Mouse (Mus musculus): ENCODE measurements at regions not wholly inside any gene's neighbourhood (a gene's known extent, or its start where the extent isn't known, plus 50 kb on each side); places are given as distances from the start of the nearest gene placed in this dataset.

GRCm38 (mm10) chr2:173930606-173931177 lies 145.4 kb upstream of the Stx16 start:
- no peak for DNase-seq (ENCODE audit: low spot score in 2 of 2)
- intact Hi-C loops (cut with DNase I) = no loop called here

- DNase-seq (ENCODE audit: low spot score in 2 of 2) = no peak
- intact Hi-C loops (cut with DNase I) = no loop called here
Observed at GRCm38 (mm10) chr2:173935706-173936105, 140.4 kb upstream of the Stx16 start.

DNA sequence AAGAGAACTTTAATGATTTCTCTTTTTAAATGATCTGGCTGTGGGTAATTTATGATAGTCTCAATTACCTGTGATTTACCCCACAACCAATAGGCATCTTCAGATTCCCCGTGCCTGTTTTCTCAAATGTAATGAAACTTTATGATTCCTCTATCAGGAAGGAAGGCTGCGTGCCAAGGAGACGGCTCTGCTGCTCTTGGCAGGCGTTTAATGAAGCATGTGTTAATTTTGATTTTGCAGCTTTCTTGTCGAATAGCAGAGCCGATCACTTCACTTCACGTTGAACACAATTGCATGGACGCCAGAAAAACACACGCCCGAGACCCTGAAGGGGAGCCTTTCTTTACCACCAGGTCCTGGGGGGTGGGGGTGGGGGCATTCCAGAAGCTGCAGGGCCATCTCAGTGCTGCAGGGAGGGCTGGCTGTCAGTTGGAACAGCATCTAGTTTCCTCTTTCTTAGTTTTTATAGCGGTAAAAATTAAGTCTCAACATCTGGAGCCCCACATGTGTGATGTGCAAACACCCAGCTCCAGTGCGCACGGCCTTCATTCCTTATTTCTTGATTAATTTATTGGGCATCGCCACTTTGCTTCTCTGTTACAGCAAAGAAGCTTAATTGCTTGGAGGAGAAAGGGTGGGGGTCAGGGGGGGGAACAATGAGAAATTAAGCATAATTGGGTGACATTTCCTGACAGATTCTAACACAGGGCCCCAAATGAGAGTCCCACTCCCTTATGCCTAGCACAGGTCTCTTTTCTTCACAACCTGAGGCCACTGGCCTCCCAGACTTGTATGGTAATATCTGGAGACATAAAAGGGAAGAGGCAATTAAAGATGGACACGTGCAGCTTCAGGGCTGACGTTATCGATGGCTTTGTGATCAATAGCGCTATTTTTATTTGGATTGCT lies 138.3 kb upstream of the Stx16 start:
- no peak for DNase-seq (ENCODE audit: low spot score in 2 of 2)
- intact Hi-C loops (cut with DNase I) = no loop called here

GRCm38 (mm10) chr2:173938440-173938787 lies 137.7 kb upstream of the Stx16 start:
- no peak for DNase-seq (ENCODE audit: low spot score in 2 of 2)
- intact Hi-C loops (cut with DNase I) = no loop called here

DNA sequence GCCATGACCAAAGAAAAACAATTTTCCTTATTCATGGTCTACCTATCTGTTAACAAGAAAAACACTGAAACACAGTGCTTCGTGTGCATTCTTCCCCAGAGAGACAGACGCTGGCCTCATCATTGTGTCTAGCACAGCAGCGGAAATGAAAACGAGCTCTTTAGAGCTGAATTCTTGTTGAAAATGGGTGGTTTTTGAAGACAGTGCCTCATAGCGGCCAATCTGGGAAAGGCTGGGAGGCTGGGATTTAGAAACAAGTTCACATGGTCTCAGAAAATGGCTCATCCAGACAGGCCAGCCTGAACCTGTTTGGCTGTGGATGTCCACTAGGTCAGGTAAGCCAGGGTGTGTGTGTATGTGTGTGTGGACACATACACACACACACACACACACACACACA lies 130.7 kb upstream of the Stx16 start:
- intact Hi-C loops (cut with DNase I) = no loop called here
- no peak for DNase-seq (ENCODE audit: low spot score in 2 of 2)

DNA sequence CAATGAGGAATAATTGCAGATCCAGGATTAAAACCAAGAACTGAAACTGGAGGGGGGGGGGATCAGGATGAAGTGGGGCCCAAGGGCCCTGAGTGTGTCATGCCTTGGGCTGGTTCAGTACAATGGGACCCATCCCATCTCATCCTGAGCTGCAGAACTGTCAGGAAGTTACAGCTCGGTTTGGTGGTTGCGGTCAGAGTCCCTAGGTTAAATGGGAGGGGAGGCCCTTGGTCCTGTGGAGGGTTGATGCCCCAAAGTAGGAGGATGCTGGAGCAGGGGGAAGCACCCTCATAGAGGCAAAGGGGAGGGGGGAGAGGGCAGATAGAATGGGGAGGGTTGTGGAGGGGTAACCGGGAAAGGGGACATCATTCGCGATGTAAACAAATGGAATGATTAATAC lies 127.5 kb upstream of the Stx16 start:
- DNase-seq (ENCODE audit: low spot score in 2 of 2) = no peak
- intact Hi-C loops (cut with DNase I) = no loop called here

GRCm38 (mm10) chr2:173950164-173950891 lies 125.8 kb upstream of the Stx16 start:
- no peak for DNase-seq (ENCODE audit: low spot score in 2 of 2)
- intact Hi-C loops (cut with DNase I) = no loop called here

DNA sequence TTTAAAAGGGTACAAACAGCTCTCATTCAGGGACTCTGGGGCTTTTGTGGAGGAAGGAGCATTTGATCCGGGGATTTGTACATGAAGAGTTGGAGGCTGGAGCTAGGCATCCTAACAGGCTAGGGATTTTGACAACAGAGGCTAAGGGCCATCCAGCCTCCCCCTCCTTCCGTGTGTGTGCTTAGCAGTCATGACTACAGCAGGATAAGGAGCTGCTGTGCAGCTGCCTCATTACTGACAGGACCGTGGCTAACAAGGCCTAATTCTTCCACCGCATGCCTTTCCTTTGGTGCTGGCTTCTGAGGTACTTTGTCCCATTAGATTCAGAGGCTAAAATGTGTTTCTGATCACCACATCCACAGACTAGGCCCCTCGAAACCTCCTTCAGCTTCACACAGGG lies 110.0 kb upstream of the Stx16 start:
- intact Hi-C loops (cut with DNase I) = no loop called here
- no peak for DNase-seq (ENCODE audit: low spot score in 2 of 2)

DNA sequence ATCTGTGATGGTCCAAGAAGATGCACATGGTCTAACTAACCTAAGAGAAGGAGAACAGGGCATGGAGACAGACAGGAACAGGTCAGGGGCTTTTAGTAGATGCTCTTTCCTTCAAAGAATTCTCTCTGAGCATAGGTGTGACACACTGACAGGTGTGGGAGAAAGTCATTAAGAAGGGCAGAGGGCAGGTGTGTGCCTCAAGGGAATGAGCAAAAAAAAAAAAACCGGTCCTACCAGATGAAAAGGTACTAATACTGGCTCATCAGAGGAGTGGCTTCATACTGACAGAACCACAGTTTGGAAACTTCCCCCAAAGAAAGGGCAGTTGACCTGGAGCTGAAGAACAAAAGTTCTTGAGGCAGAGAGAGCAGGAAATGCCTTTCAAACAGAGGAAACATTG lies 105.3 kb upstream of the Stx16 start:
- intact Hi-C loops (cut with DNase I) = no loop called here
- no peak for DNase-seq (ENCODE audit: low spot score in 2 of 2)

DNA sequence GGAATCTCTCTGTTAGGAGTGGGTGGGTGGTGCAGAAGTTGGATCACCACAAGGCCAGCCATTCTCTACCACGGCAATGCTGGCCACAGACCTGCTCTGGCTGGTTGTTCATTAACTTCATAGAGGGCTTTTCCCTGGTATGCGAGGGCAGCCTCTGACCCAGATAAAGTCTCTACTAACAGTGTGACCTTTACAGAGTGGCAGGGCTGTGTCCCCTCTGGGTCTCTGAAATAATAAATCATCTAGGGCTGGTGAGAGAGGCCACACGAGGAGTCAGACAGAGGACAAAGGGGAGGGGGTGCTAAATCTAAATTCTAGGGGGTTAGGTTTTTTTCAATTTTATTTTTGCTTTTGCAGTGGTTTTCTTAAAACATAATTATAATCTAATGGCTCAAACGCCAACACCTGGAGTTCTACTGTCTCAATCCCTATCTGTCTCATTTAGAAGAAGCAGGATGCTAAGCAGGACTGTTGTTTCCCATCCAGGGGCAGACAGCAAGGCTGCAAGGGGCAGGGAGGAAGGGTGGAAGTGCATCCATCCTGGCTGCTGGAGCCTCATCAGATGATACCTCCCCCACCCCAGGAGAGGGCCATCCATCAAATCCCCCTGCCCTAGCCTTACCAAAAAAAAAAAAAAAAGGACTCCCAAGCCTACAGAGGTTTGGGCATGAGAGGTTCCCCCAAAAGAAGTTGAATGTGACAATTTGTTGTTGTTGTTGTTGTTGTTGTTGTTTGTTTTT lies 99.6 kb upstream of the Stx16 start:
- intact Hi-C loops (cut with DNase I) = no loop called here
- DNase-seq (ENCODE audit: low spot score in 2 of 2) = no peak

DNA sequence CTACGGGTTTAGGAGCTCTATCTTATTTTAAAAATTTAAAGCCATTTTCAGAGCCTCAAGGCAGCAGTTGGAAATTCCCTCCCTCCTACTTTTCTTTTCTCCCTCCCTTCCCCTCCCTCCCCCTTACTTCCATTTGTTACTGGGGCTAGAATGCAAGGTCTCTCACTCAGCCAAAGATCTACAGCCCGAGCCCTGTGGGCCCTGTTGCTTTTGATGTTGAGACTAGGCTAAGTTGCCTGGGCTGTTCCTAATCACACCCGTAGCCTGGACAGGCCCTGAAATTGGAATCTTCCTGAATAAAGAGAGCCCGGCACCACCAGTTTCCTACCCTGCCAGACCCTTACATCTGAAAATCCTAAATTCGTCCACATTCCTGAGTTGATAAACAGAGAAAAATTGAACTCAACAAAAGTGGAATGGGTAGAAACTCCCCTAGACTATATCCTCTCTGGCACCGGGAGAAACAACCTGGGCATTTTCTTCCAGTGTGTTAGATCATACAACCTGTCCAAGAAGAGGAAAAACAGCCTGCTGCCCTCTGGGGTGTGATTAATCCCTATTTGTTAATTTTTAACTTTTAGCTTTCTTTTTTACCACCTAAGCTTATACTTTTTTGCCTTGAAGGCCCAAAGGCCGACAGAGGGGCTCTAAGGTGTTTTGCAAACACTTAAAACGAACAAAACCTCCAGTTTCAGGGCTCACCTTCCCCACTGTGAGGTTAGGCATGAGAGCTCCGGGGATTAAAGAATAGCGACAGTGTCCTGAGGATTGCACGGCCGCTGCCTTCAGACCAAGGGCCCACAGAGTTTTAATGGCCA lies 98.7 kb upstream of the Stx16 start:
- intact Hi-C loops (cut with DNase I) = no loop called here
- no peak for DNase-seq (ENCODE audit: low spot score in 2 of 2)

DNA sequence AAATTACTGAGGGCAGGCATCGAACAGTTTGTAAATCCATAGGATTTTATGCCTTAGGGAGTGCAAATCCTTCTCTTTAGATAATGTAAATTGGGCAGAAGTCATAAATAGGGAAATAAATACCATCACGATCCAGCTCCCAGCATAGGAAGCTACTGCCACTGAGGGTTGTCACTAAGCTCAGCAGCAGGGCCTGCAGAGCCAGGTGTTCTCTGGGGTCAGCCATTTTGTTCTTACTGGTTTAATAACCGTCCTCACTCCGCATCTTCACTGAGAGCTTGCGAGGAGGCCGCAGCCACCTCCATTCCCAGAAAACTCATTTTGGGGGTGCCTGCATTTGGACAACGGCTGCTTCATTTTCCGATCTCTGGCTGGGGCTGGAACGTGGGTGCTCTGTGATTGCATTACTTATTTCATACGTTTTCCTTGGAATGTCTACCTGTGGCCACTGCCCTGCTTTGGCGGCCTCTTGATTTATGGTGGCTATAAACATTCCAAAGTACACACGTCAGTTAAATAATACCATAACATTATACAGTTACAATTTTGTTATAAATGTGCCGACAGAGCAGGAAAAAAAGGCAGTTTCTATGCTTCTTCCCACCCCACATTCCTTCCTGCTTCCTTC lies 97.9 kb upstream of the Stx16 start:
- no peak for DNase-seq (ENCODE audit: low spot score in 2 of 2)
- intact Hi-C loops (cut with DNase I) = no loop called here

DNA sequence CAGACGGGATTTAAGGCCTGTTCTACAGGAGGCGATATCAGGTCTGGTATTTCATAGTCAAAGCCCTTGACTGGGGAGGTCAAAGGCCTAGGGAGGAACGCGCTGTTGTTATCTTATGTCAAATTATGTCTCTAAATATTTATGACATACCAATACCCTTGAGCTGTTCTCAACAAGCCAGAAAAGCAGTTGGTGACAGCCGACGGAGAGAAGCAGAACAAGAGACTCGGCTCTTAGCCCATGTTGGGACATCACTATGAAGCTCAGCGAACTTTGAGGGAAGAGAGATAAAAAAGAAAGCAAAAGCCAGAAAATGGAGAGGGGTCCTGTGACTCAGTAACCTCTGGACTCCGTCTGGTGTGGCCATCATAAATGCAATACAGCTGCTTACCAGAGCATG lies 95.1 kb upstream of the Stx16 start:
- no peak for DNase-seq (ENCODE audit: low spot score in 2 of 2)
- intact Hi-C loops (cut with DNase I) = no loop called here

DNA sequence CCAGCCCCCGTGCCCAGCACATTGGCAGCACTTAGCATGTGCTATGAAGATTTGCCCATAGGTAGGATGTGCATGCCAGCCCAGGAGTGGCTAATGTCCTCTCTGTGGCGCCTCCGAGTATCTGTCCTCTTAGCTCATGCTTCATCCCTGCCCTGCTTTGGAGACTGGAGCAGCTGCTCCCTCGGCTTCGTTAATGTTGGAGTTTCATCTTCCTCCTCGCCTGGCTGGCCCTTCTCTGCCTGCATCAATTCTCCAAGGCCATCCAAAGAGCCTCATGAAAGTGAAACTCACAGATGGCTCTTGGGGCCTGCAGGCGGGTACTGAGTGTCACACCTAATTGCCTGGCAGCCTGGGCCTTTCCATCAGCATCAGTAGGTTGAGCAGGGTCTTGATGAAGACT lies 88.6 kb upstream of the Stx16 start:
- no peak for DNase-seq (ENCODE audit: low spot score in 2 of 2)
- intact Hi-C loops (cut with DNase I) = no loop called here

GRCm38 (mm10) chr2:173987921-173988320 lies 88.2 kb upstream of the Stx16 start:
- DNase-seq (ENCODE audit: low spot score in 2 of 2) = no peak
- intact Hi-C loops (cut with DNase I) = no loop called here

- DNase-seq (ENCODE audit: low spot score in 2 of 2) = no peak
Observed at GRCm38 (mm10) chr2:173988641-173989336, 87.3 kb upstream of the Stx16 start.

GRCm38 (mm10) chr2:173990664-173991063 lies 85.4 kb upstream of the Stx16 start:
- intact Hi-C loops (cut with DNase I) = no loop called here
- no peak for DNase-seq (ENCODE audit: low spot score in 2 of 2)

More at GRCm38 (mm10) chr2:173988641-173989336, 87.3 kb upstream of the Stx16 start:
- intact Hi-C loops (cut with DNase I) = no loop called here

DNA sequence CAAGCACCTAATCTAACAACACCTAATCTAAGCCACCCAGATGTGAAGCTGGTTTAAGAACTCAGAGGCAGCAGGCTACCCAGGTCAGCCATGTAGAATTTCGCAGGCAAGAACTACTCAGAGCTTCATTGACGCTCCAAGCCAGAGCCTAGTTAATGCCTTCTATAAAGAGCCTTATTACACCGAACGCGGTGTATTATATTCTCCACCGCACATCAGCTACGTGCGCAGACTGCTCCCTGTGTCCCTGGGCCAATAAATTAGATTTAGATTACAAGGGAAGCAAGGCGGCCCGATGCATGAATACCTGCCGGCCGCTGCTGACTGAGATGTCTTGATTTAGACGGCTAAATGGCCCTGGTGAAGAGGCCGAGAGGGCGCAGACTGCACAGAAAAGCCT lies 84.7 kb upstream of the Stx16 start:
- intact Hi-C loops (cut with DNase I) = no loop called here
- DNase-seq (ENCODE audit: low spot score in 2 of 2) = no peak
